Mouse (Mus musculus): ENCODE measurements around the gene Fgfr2.

DNA sequence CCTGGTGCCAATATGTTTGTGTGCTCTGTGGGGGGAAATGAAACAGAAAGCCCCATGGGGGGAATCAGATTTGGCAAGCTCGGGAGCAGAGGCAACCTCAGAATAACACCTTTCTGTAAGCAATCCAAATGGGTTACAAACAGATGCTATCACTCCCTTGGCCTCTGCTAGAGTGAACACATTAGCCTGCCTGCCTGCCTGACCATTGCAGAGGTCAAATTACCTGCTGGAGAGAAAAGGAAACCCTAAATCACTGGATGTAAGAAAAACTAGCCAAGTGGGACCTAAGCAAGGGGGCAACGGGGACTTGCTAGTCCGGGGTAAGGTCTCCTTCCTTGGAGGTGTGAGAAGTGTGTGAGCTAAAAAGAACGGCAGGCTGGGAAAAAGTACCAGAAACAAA is 3004.4 kb downstream of the Fgfr2 start:
- no peak for TF ChIP-seq POLR2A (IDR thresholded peaks at IDR 0.05; ENCODE audit: insufficient read length, low read depth)
- TF ChIP-seq MYOG (IDR thresholded peaks at IDR 0.05; ENCODE audit: control insufficient read depth in 1 of 3, insufficient read depth in 1 of 3, insufficient read length in 2 of 3, low read depth in 2 of 3) = no peak
